Mouse (Mus musculus) heart, adult 11 months (tissue): Measurements from ENCODE around the gene Taf4.

ENCODE experiments used
- DNase-seq: peaks from one replicate; pipeline ENCODE4 v3.0.0; 2022

Taf4 gene

DNA sequence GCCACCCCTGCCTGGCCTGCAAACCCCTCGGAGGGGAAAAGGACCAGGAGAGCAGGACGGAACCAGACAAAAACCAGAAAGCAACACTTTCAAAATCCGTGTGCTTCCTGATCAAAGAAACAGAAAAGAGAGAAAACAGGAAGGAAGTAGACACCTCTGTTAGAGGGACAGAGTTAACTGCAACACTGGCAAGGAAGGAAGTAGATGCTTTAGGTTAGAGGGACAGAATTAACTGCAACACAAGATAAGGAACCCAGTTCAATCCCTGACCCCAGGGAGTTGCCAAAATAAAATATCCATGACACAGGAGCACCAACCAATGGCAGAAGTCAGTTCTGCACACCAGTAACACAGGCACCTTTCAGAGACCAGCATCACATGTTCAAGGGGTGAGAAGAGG, 42.3 kb downstream of the Taf4 start:
- DNase-seq, result no peak

DNA sequence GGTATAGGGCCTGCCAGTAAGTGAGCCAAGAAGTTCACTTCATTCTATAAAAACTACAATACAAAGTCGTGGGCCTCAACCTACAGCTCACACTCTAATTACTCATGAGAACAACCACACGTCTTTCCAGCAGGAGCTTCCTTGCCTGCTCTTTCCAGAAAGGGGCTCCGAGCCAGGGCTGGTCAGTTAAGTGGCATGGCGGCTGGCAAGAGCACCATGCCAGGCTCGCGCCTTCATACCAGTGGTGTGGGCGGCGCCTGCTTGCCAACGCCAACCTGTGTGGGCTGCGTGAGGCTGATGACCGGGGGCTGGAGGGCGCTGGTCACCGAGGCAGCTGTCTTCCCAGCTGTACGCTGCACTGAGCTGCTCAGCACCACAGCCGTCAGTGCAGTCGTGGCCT, 44.7 kb downstream of the Taf4 start:
- no peak for DNase-seq

DNA sequence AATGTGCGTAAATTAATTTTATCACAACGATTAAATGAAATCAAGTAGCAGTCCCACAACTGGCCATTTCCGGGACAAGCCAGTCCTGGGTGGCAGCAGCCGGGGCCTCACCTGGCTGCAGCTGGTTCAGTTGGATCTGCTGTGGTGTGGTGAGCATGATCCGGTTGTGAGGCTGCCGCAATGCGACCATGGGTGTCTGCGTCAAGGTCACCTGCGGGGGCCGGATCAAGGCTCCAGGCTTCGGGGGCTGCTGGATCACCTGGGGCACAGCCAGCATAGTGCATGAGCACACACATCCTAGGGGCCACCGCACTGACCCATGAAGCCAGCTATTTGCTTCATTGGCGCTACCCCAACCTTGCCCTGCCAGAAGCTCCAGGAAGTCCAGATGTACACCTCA, 47.3 kb downstream of the Taf4 start:
- DNase-seq, result no peak

DNA sequence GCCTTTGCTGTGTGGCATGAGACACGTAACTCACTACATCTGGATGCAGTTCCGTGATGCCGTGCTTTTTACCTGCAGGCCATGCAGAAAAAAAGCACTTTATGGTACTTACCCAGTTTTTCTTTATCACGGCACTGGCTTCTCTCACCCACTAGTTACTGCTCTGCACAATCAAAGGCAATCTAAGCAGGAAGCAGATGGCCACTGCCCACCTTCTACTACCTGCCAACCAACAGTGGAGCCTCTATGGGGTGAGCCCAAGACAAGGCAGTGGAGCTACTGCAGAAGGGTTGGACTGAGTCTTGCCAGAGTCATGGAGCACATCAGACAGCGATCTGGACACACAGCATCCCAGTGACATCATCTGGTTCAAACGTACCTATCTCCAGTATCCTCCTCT, 52.4 kb downstream of the Taf4 start:
- DNase-seq, result no peak

DNA sequence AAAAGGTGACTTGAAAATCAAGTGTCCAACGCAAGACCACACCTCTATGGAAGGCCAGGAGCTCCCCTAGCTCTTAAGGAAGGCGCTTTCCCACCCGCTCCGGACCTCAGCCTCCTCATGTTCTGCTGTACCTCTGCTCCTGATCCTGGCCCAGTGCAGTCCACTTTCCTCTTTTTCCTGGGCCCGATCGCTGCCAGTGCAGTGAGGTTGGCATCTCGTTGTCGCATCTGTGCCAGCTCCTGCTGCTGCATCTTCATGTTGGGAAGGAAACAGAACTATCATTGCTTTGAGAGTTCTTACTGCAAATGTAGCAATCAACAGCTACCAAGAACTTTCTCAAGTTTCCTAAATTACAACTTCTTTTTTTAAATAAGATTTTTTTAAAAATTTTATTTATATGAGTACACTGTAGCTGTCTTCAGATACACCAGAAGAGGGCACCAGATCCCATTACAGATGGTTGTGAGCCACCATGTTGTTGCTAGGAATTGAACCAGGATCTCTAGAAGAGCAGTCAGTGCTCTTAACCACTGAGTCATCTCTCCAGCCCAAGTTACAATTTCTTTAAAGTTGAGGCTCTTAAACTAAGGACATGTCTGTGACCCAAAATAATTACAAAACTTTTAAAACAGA, 55.3 kb downstream of the Taf4 start:
- no peak for DNase-seq

DNA sequence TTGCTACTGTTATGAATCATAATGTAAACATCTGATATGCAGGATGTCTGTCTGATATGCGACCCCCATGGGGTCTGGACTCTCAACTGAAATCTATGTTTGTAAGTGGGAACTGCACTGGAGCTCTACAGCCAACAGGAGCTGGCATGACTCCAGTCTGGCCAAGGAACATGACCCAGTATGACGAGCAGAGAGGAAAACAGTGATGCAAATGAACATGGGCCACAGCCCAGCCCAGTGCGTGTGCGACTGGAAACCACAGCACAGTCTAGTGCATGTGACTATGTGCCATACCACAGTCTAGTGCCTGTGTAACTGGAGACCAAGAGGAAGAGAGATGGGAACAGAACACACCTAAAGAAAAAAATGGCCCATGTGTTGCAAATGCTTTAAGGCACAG, 56.4 kb downstream of the Taf4 start:
- no peak for DNase-seq

DNA sequence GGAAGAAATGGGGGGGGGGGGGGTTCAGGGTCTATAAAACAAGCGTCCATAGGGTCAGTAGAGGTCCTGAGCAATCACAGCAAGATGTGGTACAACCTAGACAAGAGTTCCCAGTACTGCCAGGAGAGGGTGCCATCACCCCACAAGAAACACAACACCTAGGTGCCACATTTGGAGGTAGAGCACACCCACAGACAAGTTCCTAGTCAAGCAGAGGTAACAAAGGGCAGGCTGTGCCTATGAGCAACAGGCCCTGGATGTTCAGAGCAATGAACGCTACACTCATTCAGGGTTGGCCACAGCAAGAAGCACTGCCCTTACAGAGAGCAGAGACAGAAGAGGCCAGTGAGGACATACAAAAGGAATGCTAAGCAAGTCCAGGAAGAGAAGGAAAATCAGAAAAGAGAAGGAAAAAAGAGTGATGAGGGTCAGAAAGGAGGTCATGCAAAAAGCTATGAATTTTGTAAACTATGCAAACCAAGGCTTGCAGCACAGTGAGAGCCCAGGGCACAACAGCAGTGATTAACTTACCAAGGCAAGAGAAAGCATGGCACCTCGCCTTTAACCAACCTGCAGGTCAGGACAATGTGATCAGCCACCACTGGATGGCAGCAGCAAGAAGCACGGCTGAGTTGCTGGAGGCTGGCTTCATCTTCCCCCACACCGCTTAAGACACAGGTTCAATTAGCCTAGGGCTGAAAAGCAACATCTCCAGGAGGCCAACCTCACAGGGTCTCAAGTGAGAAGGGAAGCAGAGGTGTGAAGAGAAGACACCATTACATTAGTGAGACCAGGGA, 59.4 kb downstream of the Taf4 start:
- DNase-seq, result peak; percentile 90

DNA sequence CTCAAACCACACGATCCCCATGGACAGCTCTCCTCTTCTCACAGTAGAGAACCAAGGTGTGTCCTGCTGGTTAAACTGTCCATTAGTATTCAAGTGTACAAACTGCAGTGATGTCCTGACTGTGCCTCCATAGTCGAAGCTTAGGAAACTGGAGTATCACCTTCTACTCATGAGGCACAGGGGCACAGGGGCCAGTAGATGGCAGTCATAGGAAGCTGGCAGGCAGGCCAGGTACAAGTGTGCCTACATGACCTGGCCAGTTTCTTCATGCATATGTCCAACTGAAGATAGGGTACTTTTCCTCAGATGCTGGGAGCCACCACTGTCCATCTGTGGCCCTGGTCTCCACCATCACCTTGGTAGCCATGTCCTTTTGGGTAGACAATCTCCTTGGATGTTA, 62.2 kb downstream of the Taf4 start:
- DNase-seq, result no peak

DNA sequence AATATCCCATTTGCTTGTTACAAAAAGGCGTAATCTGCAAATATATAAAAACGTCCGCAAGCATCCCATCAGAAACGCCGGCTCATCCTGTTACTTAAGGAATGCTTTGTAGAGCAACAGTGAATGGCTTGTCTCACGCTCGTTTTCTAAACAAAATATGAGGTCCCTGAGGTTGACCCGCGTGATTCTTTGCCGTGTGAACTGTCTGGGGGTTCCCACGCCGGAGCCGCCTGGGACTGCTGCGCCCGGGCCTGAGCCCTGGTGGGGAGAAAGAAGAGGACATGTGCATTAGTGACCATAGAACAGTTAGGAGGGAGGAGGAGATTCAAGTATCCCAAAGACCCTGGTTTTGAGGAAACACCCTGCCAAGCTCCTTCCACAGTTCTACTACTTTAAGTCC, 63.1 kb downstream of the Taf4 start:
- no peak for DNase-seq

DNA sequence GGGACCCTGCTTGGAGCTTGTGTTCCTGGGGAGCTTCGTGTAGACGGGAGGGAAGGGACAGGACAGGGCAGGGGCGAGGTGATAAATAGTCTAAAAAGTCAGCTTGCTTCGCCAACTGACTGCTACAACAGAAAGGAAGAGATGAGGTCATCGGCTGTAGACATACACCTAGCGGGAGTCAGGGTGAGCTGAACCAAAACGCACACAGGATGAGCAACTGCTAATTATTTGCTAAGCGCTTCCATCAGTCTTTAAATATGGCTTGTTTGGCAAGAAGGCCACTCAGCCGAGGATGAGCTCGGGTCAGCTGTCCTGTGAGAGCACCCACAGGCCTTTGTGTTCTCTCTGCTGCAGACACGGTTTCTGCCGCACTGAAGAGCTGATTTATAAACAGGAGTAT, 63.5 kb downstream of the Taf4 start:
- DNase-seq, result no peak

DNA sequence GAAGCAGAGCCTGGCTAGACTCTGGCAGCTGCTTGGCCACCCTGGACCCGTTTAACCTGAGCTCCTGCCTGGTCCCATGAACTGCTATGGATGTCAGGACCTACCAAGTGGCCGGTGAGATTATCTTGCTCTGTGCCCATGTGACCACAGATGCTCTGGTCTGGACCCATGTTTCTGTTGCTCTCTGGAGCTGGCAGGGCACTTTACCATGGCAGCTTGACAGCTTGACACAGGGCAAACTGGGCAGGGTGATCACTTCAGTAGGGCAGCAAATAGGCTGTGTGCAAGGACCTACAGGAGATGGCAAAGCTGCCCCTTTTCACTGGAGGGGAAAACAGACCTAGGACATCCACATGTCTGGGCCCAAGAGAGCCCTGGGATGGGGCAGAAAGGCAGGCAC, 79.5 kb downstream of the Taf4 start:
- DNase-seq, result peak; percentile 92

DNA sequence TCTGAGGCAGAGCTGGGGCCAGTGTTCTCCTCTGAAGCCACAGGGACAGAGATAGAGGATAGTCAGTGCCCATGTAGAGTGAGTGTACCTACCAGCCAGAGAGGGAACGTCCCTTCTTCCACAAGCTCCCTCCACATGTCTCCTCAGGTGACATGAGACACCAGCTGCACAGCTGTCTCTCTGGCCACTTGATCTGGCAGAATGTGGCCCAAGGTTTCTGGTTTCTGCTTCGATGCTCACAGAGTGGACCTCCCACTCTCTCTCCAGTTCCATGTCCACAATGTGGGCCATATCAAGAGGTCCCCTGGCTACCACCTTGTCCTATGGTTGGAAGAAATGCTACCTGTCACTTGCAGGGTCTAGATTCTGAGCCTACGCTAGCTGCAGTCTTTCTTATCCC, 85.4 kb downstream of the Taf4 start:
- DNase-seq, result no peak

DNA sequence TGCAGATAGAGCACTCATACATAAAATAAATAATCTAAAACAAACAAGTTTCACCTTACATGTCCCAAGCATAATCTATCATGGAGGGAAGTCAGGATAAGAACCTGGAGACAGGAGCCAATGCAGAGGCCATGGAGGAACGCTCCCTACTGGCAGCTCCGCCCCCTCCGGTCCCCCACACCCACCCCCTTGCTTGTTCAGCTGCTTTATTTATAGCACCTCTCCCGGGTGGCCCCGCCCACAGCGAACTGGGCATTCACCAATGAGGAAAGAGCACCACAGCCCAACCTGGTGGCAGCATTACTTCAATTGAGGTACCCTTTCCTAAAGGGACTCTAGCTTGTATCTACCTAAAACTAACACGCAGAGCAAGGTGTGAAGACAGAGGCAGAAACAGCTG, 91.9 kb downstream of the Taf4 start:
- DNase-seq, result no peak

DNA sequence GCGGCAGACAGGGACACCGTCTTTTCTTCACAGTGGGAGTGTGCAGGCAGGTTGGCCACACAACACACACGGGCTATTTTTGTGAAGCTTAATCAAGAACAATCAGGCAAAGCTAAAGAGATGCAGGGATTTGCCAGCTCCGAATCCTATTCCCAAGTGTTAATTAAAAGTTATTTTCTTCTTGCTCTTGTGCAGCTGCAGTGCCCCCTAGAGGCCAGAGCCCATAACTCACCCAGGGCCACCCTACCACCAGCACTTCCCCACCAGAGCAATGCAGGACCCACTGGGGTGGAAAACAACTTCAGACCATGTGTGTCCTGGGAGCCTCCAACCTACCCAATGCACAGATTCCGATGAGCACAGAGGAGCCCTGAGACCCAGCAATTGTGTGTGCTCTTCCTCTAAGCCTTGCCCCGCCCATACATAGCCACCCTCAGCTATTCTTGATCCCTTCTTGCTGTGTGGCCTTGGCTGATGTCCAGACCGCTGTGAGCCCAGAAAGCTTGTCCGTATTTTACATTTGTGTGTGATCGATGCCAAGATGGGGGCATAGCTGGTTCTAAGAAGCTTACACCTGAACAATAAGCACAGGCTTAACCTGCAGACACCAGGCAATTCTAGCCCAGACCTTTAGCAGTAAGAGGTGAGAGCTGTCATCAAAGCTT, 98.8 kb downstream of the Taf4 start:
- DNase-seq, result no peak

DNA sequence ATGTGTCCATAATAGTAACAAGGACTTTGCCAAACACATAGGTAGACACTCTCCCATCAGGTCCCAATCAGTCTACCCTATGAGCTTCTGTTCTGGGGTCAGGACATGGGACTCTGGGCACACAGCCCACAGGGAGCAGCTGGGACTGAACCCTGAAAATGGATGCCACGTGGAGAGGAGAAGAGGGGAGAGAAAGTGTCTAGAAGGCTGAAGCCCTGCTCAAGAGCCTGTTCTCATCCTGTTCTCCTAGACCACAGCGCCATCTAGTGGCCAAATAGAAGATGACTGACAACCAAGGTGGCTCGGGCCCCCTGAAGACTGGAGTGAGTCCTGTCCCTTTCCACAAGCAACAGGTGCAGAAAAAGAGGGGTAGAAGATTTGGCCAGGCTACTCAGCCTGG, 101.3 kb downstream of the Taf4 start:
- DNase-seq, result no peak

DNA sequence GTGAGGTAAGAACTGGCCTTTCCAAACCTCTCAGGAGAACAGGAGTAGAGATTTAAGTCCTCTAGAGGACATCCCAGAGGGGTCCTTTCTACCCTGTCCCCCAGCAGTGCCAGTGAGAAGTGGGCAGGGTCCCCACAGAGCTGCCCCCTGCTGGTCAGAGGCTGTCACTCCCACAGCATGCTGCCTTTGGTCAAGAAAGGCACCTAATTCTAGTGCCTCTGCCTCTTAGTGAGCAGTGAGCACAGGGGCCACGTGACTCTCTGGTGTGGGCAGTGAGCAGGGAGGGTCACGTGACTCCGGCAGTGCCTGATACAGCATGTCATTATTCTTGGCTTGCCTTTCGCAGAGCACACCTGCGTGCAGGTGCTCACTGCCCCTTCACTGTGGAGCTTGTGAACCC, 103.1 kb downstream of the Taf4 start:
- no peak for DNase-seq

DNA sequence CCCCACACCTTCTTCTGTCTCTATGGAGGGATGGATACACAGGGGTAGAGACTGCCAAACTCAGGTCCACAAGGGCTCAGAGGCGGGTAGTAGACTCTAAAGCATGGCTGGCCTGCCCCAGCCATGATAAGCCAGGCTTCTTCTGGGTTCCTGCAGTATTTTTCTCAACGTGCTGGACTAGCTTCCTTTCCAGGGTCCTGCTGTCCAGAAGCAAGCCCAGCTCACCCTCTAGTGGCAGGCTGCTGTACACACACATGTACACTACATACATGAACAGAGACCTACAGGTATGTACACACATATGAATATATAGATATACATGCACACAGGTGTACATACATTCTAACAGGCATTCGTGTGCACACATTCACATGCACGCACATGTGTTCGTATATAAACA, 103.7 kb downstream of the Taf4 start:
- DNase-seq, result no peak

DNA sequence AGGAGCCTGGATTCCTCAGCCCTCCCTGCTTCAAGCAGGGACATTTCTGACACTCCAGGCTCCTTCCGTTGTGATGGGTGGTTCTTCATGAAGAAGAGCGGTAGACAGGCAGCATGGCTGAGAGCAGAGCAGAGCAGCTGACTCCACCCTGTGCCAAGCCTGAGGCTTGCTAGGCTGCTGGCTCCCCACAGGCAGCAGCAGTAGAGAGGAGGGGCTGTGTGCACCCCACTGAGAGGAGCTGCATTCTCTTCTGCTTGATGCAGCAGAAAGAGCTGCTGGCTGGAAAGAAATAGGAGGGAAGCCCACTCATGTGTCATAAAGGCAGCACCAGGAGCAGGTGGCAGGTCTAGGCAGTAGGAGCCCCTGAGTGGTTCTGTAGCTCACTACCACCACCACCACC, 106.6 kb downstream of the Taf4 start:
- no peak for DNase-seq

DNA sequence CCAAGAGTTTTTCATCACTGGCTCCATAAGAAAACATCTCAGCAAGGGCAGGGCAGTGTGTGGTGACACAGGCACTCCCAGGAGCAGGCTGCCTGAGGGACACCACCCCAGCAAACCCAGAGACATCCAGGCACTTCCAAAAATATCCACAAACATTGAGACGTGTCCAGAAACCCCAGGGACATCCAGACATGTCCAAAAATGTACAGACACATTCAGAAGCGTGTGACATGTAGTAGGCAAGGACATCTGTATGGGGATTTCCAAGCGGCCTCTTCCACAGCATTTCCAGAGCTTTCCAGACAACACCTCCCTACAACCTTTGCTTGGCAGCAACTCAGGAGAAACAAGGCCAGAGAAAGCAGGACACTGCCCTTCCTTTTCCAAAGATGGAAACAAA, 108.8 kb downstream of the Taf4 start:
- peak; percentile 91 for DNase-seq

DNA sequence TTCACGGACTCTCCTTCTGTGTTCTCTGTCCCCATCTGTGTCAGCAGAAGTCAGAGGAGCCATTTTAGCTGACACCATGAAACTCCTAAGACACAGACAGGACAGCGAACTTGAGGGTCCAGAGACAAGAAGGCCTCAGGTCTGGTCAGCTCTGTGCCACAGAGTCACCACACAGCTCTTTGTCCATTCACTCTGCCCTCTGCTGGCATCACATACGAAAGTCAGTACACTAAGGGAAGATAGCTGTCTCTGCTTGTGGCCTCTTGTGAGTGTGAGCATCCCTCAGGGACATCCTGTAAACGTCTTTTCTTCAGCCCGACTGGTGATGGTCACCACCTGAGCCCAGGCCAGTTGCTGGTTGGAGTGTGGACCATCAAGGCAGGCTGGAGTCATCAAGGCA, 111.3 kb downstream of the Taf4 start:
- DNase-seq, result no peak

DNA sequence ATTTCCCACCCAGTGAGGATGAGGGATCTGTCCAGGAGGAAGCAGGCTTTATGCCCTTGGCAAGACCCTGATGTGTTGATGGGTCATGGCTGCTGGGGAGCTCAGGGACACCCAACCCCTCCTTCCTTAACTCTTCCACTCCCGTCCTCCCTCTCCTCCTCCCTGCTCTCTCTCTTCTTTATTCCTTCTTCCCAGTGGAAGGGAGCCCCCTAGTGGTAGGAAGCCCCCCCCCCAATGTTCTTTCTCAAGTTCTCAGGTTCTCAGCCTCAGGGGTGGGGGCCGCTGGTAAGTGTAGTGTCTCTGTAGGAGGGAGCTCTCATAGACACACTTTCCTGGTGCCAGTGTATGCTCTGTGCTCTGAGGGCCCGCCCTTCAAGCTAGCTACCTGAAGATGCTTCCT, 113.2 kb downstream of the Taf4 start:
- DNase-seq, result no peak

DNA sequence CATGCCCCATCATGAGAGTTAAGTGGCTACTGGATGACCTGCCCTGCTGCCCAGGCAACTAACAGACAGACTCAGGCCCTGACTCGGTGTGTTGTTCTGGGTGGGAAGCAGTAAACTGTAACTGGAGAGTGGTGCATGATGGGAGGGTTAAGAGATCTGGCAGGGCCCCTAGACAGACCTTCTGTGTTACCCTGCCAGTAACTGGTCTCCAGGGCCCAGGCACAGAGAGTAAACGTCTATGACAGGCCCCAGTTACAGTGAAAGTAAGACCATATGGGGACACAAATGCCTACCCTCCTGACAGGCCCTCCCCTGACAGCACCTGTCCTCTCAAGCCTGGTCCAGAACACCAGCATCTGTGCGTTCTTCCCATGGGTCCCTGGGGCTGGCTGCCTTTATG, 113.8 kb downstream of the Taf4 start:
- DNase-seq, result no peak
